Mouse (Mus musculus) 416B (cell line): ENCODE data around the gene Gins2.

ENCODE experiments used
- DNase-seq: peaks from one replicate; pipeline ENCODE4 v3.0.0; 2011; ENCODE audit warnings: low read depth

The Gins2 gene

DNA sequence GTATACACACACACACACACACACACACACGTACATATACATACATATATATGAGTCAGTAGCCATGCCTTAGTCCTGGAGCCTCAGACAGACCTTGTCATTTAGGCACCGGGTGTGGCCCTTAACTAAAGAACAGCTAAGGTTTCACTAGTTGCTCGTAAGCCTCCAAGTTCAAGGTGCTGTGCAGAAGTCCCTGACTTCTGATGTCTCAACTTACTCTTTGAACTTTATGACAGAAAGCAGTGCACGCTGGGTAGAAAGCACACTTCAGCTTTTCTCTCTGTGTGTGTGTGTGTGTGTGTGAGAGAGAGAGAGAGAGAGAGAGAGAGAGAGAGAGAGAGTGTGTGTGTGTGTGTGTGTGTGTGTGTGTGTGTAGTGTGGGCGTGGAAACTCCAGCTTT lies 44.9 kb downstream of the Gins2 start:
- no peak for DNase-seq

DNA sequence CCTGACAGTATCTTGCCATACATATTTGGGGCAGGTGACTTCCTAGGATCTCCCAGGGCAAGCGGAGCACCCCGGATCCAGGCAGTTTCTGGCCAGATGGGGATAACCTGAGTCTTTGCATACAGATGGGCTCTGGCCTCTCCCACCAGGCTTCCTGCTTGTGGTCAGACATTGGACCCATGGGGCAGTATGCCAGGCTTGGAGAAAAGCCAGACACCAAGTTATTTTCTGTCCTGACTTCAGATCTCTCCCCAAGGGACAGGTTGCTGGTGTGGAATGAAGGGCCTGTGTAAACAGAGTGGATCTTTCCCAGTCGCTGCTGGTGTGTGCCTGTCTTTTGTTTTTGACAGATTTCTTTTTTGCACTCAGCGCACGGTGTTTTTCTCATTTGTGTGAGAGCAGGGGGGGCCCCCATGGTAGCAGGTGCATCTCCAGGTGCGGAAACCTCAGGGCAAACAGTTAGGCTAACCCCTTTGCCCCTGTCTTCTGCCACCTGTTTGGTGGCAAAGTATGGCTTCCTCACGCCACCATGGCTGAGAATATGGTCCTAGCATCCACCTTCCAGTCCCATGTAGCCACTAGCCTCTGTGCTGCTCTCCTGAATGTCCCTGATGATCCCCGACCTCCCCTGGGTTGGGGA lies 45.6 kb downstream of the Gins2 start:
- peak; percentile 84 for DNase-seq

DNA sequence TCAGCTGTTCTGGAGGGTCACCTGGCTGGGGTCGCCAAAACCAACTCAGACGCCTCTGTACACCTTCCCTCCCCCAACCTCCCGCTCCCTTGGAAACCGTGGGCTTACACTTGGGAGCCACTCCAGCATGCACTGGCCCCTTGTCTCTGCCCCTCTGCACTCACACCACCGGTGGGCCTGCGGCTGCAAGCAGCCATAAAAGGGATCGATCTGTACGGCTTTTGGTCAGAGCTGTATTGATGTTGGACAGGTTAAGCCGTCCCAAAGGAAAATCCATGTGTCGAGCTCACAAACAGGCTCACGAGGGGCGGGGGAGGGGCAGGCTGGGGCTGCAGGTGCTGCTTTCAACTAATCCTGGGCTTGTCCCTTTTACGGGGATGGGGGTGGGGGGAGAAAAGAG lies 46.1 kb downstream of the Gins2 start:
- DNase-seq, result no peak

DNA sequence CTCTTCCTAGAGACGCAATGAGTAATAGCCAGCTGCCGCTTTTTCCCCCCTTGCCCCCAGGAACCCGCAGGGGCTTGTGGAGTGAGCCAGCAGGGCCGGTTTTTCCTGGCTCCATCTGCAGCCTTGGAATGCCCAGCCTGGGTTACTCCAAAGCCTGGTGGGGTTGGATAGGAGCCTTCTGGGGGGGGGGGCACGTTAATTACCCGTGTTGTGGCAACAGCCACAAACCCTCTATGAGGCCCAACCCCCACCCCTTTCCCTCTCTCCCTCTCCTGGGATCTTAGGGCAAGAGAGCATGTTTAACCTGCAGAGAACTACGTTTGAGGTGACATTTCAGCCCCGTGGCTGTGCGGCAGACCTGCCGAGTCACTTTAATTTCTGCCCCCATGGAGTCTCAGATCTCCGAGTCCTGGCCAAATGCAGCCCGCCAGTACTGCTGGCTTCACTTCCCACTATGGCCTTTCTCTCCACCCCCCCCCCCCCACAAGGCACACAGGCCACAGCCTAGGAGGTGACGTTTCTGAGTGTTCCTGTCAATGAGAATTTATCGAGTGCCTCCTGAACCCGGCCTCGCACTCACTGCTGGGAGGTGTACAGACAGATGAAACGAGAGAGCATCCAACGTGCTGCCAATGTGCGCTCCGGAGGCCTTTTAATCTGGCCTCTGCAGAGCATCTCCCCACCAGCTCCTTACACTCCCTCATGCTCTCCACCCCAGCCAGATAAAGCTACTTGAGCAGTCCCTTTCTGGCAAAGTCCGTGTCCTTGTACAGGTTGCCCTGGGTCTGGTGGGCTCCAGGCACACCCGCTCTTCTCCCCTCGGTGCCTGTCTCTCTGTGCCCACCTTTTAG lies 49.1 kb downstream of the Gins2 start:
- DNase-seq, result peak; percentile 46

DNA sequence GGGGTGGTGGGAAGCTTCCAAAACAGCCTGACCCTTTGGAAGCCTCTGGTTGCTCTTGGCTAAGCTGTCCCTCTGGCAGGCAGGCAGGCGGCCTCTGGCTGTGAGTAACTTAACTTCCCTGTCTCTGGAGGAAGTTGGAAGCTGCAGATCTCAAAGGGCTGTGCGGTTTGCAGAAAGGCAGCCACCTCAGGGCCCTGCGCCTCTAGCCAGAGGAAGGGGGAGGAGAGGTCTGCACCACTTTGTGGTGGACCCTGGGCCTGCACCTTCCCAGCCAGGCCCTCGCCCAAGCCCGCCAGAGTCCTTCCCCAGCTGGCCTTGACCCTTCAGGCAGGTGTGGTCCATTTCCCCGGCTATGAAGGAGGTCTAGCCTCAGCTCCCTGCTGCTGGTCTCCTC lies 49.7 kb downstream of the Gins2 start:
- DNase-seq, result peak; percentile 89

DNA sequence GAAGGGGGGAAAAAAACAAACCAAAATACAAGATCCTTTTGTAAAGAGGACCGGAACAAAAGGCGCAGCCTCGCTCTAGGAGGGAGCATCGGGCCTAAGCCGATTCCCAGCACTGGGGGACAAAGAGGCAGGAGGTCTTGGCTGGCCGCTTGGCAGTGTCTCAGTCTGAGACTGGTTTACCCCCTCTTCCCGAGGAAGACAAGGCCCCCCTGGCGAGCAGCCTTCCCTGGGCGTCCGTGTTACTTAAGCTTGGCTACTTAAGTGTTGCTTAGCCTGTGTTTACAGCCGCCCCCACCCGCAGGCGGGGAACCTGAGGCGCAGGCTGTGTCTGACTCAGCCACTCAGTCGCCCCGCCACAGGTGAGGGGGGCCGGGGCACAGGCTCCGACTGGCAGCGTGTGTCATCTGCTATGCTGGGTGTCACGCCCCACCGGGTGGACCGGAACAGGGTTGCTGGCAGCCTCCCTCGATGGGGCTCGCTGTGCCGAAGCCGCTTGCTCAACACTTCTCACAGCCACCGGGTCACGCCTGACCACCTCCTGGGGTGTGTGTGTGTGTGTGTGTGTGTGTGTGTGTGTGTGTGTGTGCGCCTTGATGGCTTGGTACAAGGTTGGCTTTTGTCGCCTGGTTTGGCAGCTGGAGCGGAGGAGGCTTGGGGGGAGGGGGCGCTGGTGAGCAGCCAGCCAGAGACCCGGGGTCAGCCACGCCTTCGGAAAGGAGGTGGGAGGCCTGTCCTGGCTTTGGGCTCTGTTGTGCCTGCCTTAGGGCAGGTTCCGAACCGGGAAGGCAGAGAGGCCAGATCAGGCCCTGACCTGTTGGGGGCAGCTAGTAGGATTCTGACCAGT lies 50.5 kb downstream of the Gins2 start:
- peak; percentile 94 for DNase-seq

DNA sequence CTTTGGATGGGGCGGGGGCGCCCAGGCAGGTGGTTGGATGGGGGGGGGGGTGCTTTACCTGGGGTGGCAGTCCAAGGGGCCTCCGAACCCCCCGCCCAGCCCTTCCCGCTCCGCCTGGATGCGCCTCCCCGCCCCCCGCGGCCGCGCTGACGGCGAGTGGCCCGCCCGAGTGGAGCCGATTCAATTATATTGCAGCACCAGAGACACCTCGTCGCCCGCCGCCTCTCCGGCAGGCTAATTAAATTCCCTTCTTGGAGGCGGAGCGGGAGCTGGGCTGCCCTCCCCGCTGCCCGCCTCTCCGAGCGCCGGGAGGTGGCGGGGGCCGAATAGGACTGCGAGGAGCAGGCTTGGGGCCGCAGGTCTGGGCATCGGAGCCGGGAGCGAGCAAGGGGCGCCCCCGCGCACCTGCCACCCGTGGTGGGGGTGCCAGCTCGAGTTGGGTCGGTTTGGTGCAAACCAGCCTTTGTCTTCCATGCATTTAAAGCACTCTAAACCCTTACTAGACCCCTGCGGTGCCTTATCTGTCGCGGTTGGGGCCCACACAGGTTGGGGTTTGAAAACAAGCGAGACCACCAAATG lies 51.2 kb downstream of the Gins2 start:
- peak; percentile 44 for DNase-seq

DNA sequence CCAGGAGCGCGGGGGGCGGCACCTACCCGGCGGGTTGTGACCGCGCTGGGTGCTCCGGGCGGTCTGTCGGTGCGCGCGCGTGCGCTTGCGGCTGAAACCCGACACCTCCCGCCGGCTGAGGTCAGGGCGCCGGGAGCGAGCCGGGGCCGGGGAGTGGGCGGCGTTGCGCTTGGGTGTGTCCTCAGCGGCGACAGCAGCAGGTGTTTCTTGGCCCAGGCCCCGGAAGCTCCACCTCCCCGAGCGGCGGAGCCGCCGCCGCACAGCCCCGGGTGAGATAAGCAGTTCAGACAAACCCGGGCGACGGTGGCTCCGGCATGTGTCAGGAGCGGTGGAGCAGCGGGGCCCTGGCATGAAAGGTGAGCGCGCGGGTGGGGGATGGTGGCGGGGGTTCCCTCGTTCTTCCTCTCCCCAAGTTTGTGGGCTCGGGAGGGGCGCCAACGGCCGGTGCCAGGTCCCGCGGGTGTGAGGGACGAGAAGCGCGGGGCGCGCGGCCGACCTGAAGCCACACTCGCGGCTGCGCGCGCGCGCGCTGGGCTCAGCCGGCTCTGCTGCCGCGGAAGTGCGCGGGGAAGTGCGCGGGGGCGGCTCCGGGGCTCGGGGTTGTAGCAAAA lies 51.8 kb downstream of the Gins2 start:
- peak; percentile 94 for DNase-seq

DNA sequence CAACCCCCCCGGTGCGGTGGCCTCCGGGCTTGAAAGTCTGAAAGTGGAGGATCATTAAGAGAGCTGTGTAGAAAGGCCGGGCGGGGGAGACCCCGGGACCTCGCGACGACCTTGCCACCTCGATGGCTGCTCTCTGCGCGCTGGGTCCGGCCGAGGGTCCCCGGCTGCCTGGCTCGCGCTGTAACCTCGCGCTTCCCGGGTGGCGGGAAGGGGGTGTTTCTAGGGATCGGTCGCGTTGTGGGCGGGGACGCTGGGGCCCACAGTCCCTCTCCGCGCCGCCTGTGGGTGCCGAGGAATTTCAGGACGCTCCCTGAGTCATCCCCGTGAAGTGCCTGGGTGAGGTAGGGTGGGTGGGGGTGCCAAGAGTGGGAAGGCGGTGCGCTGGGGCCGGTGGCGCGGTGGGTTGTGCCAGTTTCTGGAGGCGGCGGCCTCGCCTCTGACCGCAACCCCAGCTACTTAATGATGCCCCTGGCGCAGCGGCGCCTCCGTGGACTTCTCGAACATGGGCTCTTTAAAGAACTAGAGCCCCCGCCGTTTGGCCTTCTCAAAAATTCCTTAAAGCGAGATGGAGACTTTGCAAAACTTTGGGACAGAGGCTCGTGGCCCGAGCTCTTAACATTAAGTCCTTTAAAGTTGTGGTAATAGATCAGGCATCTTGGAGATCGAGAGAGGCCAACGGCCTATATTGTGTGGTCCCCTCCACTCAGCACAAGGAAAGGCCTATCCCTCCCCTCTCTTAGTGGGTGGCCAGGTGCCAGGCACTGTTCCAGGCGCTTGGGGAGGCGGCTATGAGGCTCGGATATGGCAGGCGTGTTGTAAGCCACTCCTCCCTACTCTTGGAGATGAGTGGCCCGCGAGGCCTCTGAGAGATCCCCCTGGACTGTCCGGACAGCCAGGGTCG lies 52.5 kb downstream of the Gins2 start:
- peak; percentile 90 for DNase-seq

DNA sequence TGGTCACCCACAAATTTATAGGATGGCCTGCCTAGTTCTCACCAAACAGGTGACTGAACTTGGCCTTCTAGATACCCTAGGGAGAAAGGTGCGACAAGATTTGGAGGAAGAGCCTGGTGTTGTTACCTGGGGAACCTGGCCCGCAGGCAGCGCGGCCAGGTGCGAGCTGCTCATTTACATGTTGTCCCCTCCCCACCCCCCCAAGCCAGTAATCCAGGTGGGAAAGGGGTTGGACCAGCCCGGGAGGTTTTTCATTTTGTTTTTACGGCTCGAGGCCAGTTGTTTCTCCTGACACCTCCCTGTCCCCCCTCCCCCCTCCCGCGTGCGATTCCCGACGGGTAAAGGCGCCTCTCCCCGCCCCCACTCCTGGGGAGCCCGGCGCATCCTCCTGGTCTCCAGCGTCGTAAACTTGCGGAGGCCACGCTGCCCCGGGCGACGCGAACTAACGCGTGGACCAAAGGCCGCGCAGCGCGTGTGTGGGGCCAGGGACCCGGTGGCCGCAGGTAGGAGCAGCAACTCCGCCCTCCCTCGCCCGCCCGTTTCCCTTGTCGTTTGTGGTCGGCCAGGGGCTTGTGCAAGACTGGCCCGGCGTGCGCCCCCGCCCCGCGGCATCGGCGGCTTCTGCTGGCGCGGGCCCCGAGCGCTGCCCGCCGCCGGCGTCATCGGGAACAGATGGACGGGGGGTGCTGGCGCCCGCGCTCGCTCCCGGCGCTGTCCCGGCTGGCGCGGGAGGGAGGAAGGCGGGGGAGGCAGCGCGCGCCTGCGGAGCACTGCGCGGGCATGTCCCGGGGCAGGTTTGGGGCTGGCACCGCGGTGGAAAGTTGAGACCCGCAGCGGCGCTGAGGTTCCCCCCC lies 53.4 kb downstream of the Gins2 start:
- peak; percentile 84 for DNase-seq

DNA sequence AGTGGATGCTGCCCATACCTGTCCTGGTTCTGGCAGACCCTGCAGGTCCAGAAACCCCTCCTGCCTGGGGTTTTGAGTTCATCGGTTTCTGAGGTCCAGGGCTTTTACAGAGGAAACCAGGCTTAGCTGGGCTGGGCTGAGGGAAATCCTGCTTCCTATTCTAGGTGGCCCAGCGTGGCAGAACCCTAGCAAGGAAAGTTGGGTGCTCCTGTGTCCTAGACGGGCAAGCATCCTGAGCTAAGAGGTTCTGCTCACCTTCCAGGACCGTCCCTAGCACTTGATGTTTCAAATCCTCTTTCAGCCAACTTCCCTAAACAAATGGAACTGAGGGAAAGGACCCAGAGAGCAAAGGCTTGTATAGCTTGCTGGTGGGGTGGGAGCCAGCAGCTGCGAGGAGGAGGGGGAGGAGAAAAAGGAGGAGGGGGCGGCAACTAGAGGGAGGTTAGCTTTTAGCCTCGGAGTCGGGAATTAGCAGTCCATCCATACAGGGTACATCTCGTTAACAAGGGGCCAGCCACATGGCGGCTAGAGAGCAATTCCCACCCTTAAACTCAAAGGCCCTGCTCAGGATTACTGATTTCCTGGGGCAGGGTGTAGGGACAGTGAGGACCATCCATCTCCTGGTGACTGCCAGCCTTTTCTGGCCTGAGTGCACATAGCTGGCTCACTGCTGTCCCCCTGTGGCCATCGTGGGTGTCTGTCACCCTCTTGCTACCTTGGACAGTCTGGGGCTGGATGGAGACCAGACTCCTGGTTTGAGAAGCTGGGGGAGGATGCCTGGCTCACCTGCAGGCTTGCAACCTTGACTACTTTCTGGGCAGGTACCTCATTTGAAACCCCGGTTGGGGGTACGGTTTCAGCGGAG lies 54.4 kb downstream of the Gins2 start:
- peak; percentile 93 for DNase-seq

DNA sequence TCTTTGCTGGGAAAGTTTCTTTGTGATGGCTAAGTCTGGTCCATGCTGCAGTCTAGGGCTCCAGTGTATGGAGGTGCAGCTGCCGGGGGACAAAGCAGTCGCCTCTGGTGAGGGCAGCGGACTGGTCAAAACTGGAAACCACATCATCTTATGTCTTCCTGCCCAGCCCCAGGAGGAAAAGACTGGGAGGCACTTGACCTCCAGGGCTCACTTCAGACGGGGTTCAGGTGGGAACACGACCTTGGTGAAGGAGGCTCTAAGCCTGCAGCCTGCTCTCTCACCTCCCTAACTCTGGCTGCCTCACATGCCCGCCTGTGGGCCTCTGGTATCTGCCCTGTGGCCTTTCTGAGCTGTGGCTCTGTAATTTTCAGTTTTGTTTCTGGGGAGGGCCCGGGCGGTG lies 55.0 kb downstream of the Gins2 start:
- peak; percentile 63 for DNase-seq

DNA sequence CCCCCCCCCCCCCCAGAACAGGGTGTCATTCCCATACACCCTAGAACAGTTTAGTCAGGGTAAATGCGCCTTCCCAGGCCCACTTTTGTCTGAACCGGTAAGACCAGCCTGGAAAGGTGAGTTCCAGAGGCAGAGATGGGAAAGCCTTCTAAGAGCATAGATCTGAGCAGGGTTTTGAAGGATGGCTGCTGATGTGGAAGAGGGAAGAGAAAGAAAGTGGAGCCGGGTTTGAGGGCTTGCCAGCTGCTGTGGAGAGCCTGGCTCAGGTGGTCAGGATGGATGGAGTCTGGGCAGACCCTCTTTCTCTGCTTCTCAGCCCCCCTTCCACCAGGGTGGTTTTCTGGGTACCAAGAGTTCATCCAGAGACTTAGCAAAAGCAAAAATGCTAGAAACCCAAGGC lies 55.7 kb downstream of the Gins2 start:
- DNase-seq, result no peak

DNA sequence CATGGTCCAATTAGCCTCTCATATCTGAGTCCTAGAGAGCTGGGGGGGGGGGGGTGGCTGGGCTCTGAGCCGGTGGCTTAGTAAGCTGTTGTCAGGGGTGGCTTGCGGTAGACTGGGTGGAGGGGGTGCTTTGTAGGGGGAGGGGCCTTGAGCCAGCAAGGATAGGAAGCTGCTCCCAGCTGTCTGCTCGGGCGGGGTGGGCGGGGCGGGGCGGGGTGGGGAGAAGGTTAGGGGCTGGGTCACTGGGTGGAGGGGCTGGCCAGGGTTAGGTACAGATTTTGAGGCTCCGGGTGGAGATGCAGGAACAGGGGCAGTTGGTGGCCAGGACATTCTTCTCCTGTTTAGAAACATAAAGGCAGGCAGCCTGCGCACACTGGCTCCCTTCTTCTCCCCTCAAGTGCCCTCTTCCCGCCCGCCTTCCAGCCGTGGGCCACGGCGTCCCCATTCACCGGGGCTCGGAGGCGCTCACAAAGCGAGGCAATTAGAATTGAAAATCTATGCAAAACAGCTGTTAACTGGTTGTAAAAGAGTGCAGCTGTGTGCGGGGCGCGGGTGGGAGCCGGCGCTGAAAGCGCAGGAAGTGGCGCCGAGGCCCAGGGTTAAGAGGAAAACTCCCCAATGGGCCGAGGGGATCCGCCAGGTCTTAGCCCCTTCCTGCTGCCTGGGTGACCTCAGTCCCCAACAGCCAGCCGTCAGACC lies 56.4 kb downstream of the Gins2 start:
- DNase-seq, result peak; percentile 92

DNA sequence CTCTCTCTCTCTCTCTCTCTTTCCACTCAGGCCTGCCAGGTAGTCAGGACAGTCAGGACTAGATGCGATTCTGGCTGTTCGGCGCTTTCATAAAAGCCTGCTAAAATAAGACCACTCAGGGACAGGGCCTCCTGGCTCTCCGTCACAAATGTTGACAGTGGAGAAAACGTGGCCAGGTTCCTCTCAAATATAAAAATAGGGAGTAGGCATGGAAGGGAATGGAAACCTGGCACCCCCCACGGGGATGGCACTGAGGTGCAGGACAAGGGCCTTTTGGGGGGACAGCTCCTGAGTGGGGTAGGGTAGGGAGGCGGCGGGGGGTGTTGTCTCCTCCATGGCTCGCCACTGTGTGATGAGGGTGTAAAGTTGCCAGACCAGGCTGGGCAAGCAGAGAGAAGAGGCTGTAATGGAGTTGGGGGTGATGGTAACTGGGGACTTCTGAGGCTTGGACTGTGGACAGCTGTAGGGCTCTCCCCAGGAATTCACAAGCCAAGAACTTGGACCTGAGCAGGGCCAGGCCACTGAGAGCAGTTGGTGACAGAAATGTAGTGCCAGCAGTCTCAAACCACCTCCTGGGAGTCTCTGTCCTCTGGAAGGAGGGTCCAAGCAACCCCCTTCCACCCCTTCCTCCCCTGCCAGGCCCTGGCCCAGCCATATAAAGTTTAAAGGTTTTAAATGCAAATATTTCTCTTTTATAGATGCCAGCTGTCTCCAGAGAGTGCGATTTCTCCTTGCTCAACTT lies 57.2 kb downstream of the Gins2 start:
- DNase-seq, result no peak

DNA sequence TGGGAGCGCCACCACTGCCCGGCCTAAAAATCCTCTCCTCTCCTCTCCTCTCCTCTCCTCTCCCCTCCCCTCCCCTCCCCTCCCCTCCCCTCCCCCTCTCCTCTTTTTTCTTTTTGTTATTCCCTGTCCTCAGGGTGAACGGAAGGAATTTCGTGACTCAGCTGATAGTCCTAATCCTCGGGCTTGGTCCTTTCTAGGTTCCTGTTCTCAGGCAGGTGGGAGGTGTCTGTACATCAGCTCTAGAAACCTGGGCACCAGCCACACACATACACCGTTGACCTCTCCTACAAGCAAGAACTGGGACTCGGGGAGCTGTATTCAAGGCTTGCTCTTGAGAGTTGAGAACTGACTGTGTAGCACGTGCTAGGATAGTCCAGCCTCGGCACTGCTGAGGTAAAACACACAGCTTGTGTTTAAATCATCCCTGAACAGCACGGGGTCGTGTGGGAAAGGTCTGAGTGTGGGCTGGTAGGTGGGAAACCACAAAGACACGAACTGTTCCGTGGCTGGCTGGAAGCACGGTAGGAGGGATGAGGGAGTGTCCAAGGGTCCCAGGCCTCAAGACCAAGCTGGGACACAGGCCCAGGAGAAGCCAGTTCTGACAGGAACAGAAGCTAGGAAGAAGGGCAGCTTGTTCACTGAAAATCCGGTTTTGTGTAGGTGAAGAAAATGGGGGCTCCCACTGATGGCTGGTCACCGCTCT lies 58.0 kb downstream of the Gins2 start:
- DNase-seq, result no peak

DNA sequence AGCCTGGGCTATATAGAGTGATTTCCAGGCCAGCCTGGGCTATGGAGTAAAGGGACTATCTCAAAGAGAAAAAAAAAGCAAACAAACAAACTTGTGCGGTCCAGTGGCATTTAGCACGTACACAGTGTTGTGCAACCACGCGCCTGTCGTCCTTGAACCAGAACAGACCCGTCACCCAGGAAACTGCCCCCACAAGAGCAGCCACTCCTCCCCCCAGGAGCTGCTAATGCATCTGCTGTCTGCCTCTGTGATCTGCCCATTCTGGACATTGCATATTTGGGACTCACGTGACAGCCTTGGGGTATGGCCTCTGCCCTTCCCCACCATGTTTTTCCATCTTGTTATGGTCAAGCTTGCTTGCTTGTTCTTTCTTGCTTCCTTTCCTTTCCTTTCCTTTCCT lies 59.9 kb downstream of the Gins2 start:
- peak; percentile 69 for DNase-seq
